Mouse (Mus musculus): ENCODE measurements around the gene Cep41. TPM values are rescaled to one million over a fixed set of nuclear protein-coding genes. Genes with fewer than 3 reads are reported as not detected.

Gene Cep41
- polyA plus RNA-seq, 1 experiment from 2014 or later: 24.1 TPM

GRCm38 (mm10) chr6:30703476-30703875 is 9.9 kb upstream of the Cep41 start:
- Histone ChIP-seq H3K36me3 (ENCODE audit: control insufficient read depth, insufficient read depth, low read length) (no peaks in the 10 kb centered on the region), H3K27me3 (ENCODE audit: control insufficient read depth, insufficient read depth, low read length) (no peaks in the 10 kb centered on the region), H3K4me3 (ENCODE audit: low read depth, low read length) (no peak overlapping the region), H3K27ac (ENCODE audit: low read depth, low read length) (no peak overlapping the region), H3K4me1 (replicated peaks; ENCODE audit: control insufficient read depth, insufficient read depth, low read length) (peaks cover 1% of the 10 kb centered on the region; the same call in 1 of the 2 replicates), H3K9me3 (ENCODE audit: control insufficient read depth, low read length) (no peaks in the 10 kb centered on the region), H3K4me2 (ENCODE audit: low read depth, low read length, severe bottlenecking) (no peak overlapping the region), H3K9ac (ENCODE audit: low read length) (no peak overlapping the region)
- ATAC-seq (replicated peaks; ENCODE audit: low FRiP score) (no peak), DNase-seq (ENCODE audit: low spot score) (no peak)
- WGBS: 89% methylated on average over 6 of the region's 6 CpGs

- Histone ChIP-seq H3K9me3 (ENCODE audit: control insufficient read depth, low read length) (no peaks in the 10 kb centered on the region), H3K9ac (ENCODE audit: low read length) (no peak overlapping the region), H3K36me3 (ENCODE audit: control insufficient read depth, insufficient read depth, low read length) (no peaks in the 10 kb centered on the region), H3K4me2 (ENCODE audit: low read depth, low read length, severe bottlenecking) (no peak overlapping the region), H3K4me3 (ENCODE audit: low read depth, low read length) (no peak overlapping the region), H3K27ac (ENCODE audit: low read depth, low read length) (no peak overlapping the region), H3K27me3 (ENCODE audit: control insufficient read depth, insufficient read depth, low read length) (no peaks in the 10 kb centered on the region), H3K4me1 (replicated peaks; ENCODE audit: control insufficient read depth, insufficient read depth, low read length) (peaks cover 1% of the 10 kb centered on the region; the same call in 1 of the 2 replicates)
- ATAC-seq (replicated peaks; ENCODE audit: low FRiP score): no peak
- WGBS: 88% methylated on average over 6 of the region's 6 CpGs
- DNase-seq (ENCODE audit: low spot score): no peak
Measured at GRCm38 (mm10) chr6:30702881-30703280, 9.3 kb upstream of the Cep41 start.

- DNase-seq (ENCODE audit: low spot score) (no peak), ATAC-seq (replicated peaks; ENCODE audit: low FRiP score) (no peak)
- no peaks in the 10 kb centered on the region for H3K9me3 ChIP-seq (ENCODE audit: control insufficient read depth, low read length)
- no peaks in the 10 kb centered on the region; the same call in 1 of the 2 replicates for H3K4me1 ChIP-seq (replicated peaks; ENCODE audit: control insufficient read depth, insufficient read depth, low read length)
- H3K9ac ChIP-seq (ENCODE audit: low read length): no peak overlapping the region
- H3K36me3 ChIP-seq (ENCODE audit: control insufficient read depth, insufficient read depth, low read length): no peaks in the 10 kb centered on the region
- H3K27ac ChIP-seq (ENCODE audit: low read depth, low read length): no peak overlapping the region
- 86% methylated on average over 6 of the region's 6 CpGs for WGBS
- no peak overlapping the region for H3K4me2 ChIP-seq (ENCODE audit: low read depth, low read length, severe bottlenecking)
- H3K4me3 ChIP-seq (ENCODE audit: low read depth, low read length): no peak overlapping the region
- H3K27me3 ChIP-seq (ENCODE audit: control insufficient read depth, insufficient read depth, low read length): no peaks in the 10 kb centered on the region
Measured at GRCm38 (mm10) chr6:30700182-30700581, 6.6 kb upstream of the Cep41 start.

- DNase-seq (ENCODE audit: low spot score) (no peak), ATAC-seq (replicated peaks; ENCODE audit: low FRiP score) (no peak)
- H3K4me3 ChIP-seq (ENCODE audit: low read depth, low read length): no peak overlapping the region
- no peaks in the 10 kb centered on the region for H3K9me3 ChIP-seq (ENCODE audit: control insufficient read depth, low read length)
- peaks cover 5% of the 10 kb centered on the region; the same call in 1 of the 2 replicates for H3K4me1 ChIP-seq (replicated peaks; ENCODE audit: control insufficient read depth, insufficient read depth, low read length)
- no peak overlapping the region for H3K4me2 ChIP-seq (ENCODE audit: low read depth, low read length, severe bottlenecking)
- no peaks in the 10 kb centered on the region for H3K36me3 ChIP-seq (ENCODE audit: control insufficient read depth, insufficient read depth, low read length)
- no peak overlapping the region for H3K27ac ChIP-seq (ENCODE audit: low read depth, low read length)
- WGBS: 89% methylated on average over 4 of the region's 4 CpGs
- H3K27me3 ChIP-seq (ENCODE audit: control insufficient read depth, insufficient read depth, low read length): no peaks in the 10 kb centered on the region
- no peak overlapping the region for H3K9ac ChIP-seq (ENCODE audit: low read length)
Measured at GRCm38 (mm10) chr6:30698036-30698435, 4.5 kb upstream of the Cep41 start.

GRCm38 (mm10) chr6:30697464-30697863 is 3.9 kb upstream of the Cep41 start:
- DNase-seq (ENCODE audit: low spot score): no peak

GRCm38 (mm10) chr6:30695124-30695523 is 1.6 kb upstream of the Cep41 start:
- H3K27ac ChIP-seq (ENCODE audit: low read depth, low read length): peak overlapping the region; percentile 92
- H3K4me1 ChIP-seq (replicated peaks; ENCODE audit: control insufficient read depth, insufficient read depth, low read length): peaks cover 9% of the 10 kb centered on the region
- WGBS: 92% methylated on average over 8 of the region's 8 CpGs
- no peaks in the 10 kb centered on the region for H3K36me3 ChIP-seq (ENCODE audit: control insufficient read depth, insufficient read depth, low read length)
- H3K4me3 ChIP-seq (ENCODE audit: low read depth, low read length): no peak overlapping the region
- ATAC-seq (replicated peaks; ENCODE audit: low FRiP score) (no peak), DNase-seq (ENCODE audit: low spot score) (no peak)
- H3K9ac ChIP-seq (ENCODE audit: low read length): no peak overlapping the region
- no peak overlapping the region for H3K4me2 ChIP-seq (ENCODE audit: low read depth, low read length, severe bottlenecking)
- H3K9me3 ChIP-seq (ENCODE audit: control insufficient read depth, low read length): no peaks in the 10 kb centered on the region
- H3K27me3 ChIP-seq (ENCODE audit: control insufficient read depth, insufficient read depth, low read length): no peaks in the 10 kb centered on the region

More at GRCm38 (mm10) chr6:30697464-30697863, 3.9 kb upstream of the Cep41 start:
- 38% methylated on average over 5 of the region's 5 CpGs for whole genome bisulfite sequencing
- no peak for ATAC-seq (replicated peaks; ENCODE audit: low FRiP score)
- Histone ChIP-seq H3K4me1 (replicated peaks; ENCODE audit: control insufficient read depth, insufficient read depth, low read length) (peaks cover 9% of the 10 kb centered on the region), H3K9ac (ENCODE audit: low read length) (no peak overlapping the region), H3K27me3 (ENCODE audit: control insufficient read depth, insufficient read depth, low read length) (no peaks in the 10 kb centered on the region), H3K36me3 (ENCODE audit: control insufficient read depth, insufficient read depth, low read length) (no peaks in the 10 kb centered on the region), H3K4me3 (ENCODE audit: low read depth, low read length) (no peak overlapping the region), H3K27ac (ENCODE audit: low read depth, low read length) (peak overlapping the region; percentile 37; the same call in 1 of the 2 replicates), H3K4me2 (ENCODE audit: low read depth, low read length, severe bottlenecking) (no peak overlapping the region), H3K9me3 (ENCODE audit: control insufficient read depth, low read length) (no peaks in the 10 kb centered on the region)

- DNase-seq (ENCODE audit: low spot score): no peak
- H3K4me1 ChIP-seq (replicated peaks; ENCODE audit: control insufficient read depth, insufficient read depth, low read length): peaks cover 9% of the 10 kb centered on the region
- ATAC-seq (replicated peaks; ENCODE audit: low FRiP score): peak; percentile 5
- no peaks in the 10 kb centered on the region for H3K27me3 ChIP-seq (ENCODE audit: control insufficient read depth, insufficient read depth, low read length)
- peak overlapping the region; percentile 35; the same call in 1 of the 2 replicates for H3K9ac ChIP-seq (ENCODE audit: low read length)
- H3K36me3 ChIP-seq (ENCODE audit: control insufficient read depth, insufficient read depth, low read length): no peaks in the 10 kb centered on the region
- H3K4me3 ChIP-seq (ENCODE audit: low read depth, low read length): 0 out of 2 replicates have a peak overlapping the region, but pooled peaks have one; percentile 43
- H3K27ac ChIP-seq (ENCODE audit: low read depth, low read length): peak overlapping the region; percentile 92
- H3K4me2 ChIP-seq (ENCODE audit: low read depth, low read length, severe bottlenecking): peak overlapping the region; percentile 50
- no peaks in the 10 kb centered on the region for H3K9me3 ChIP-seq (ENCODE audit: control insufficient read depth, low read length)
- WGBS: 28% methylated on average over 6 of the region's 6 CpGs
Measured at GRCm38 (mm10) chr6:30694209-30694608, 660 bp upstream of the Cep41 start.

GRCm38 (mm10) chr6:30692826-30693225 is 723 bp downstream of the Cep41 start:
- WGBS: 72% methylated on average over 5 of the region's 5 CpGs
- H3K4me3 ChIP-seq (ENCODE audit: low read depth, low read length): peak overlapping the region; percentile 43
- peaks cover 9% of the 10 kb centered on the region for H3K4me1 ChIP-seq (replicated peaks; ENCODE audit: control insufficient read depth, insufficient read depth, low read length)
- H3K4me2 ChIP-seq (ENCODE audit: low read depth, low read length, severe bottlenecking): peak overlapping the region; percentile 50
- DNase-seq (ENCODE audit: low spot score): no peak
- ATAC-seq (replicated peaks; ENCODE audit: low FRiP score): no peak
- no peaks in the 10 kb centered on the region for H3K36me3 ChIP-seq (ENCODE audit: control insufficient read depth, insufficient read depth, low read length)
- peak overlapping the region; percentile 92 for H3K27ac ChIP-seq (ENCODE audit: low read depth, low read length)
- H3K27me3 ChIP-seq (ENCODE audit: control insufficient read depth, insufficient read depth, low read length): no peaks in the 10 kb centered on the region
- H3K9me3 ChIP-seq (ENCODE audit: control insufficient read depth, low read length): no peaks in the 10 kb centered on the region
- peak overlapping the region; percentile 62 for H3K9ac ChIP-seq (ENCODE audit: low read length)

- no peak for ATAC-seq (replicated peaks; ENCODE audit: low FRiP score)
- Histone ChIP-seq H3K27ac (ENCODE audit: low read depth, low read length) (no peak overlapping the region), H3K36me3 (ENCODE audit: control insufficient read depth, insufficient read depth, low read length) (no peaks in the 10 kb centered on the region), H3K9me3 (ENCODE audit: control insufficient read depth, low read length) (no peaks in the 10 kb centered on the region), H3K4me1 (replicated peaks; ENCODE audit: control insufficient read depth, insufficient read depth, low read length) (peaks cover 9% of the 10 kb centered on the region), H3K9ac (ENCODE audit: low read length) (no peak overlapping the region), H3K27me3 (ENCODE audit: control insufficient read depth, insufficient read depth, low read length) (no peaks in the 10 kb centered on the region), H3K4me3 (ENCODE audit: low read depth, low read length) (no peak overlapping the region), H3K4me2 (ENCODE audit: low read depth, low read length, severe bottlenecking) (no peak overlapping the region)
- WGBS: 94% methylated on average over 7 of the region's 7 CpGs
- DNase-seq (ENCODE audit: low spot score): no peak
Measured at GRCm38 (mm10) chr6:30687198-30687597, 6.4 kb downstream of the Cep41 start.
